32 mouse cellular contexts compared by ENCODE assay signal in the genomic region with DNA sequence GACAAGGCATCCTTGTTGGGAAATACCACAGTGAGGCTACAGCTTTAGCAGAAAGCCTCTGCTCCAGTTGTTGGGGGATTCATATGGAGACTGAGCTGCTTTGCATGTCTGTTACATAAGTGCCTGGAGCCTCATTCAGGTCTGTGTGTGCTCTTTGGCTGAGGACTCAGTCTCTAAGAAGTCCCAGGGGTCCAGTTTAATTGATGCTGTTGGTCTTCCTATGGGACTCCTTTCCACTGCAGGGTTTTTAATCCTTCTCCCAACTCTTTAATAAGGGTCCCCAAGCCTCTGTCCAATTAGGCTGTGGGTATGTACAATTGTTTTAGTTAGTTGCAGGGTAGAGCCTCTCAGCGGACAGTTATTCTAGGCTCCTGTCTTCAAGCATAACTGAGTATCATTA.
"Had no signal": no experiment of that assay in that cellular context is flagged by ENCODE, and none has a peak within 500 bp of the region (broad histone marks: within the 10 kb centered on the region; RNA-seq: fewer than 3 reads in every experiment).

No protein-coding gene starts in this region.

- H3K36me3 ChIP-seq: limb, embryonic 10.5 days; limb, embryonic 12.5 days; limb, embryonic 13.5 days; limb, embryonic 15.5 days; liver, embryonic 12.5 days; liver, embryonic 13.5 days; liver, embryonic 15.5 days; lung, embryonic 15.5 days; midbrain, embryonic 10.5 days; midbrain, embryonic 13.5 days; midbrain, embryonic 15.5 days; neural tube, embryonic 12.5 days; neural tube, embryonic 13.5 days had no signal

- DNase-seq: left cerebral cortex, postnatal 4 days; liver; liver, embryonic 13.5 days; liver, postnatal 0 days; lung, adult 18-20 months; lung, adult 2 months; lung, embryonic 14.5 days; lung, postnatal 10 days; lung, postnatal 14 days; lung, postnatal 36 days; lung, postnatal 4 days; midbrain, embryonic 14.5 days had no signal

- H3K4me2 ChIP-seq: limb, embryonic 12.5 days; limb, embryonic 13.5 days; limb, embryonic 15.5 days; liver, embryonic 11.5 days; liver, embryonic 12.5 days; liver, embryonic 13.5 days; liver, embryonic 15.5 days; lung, embryonic 14.5 days; lung, embryonic 15.5 days; midbrain, embryonic 11.5 days; midbrain, embryonic 13.5 days; midbrain, embryonic 15.5 days; neural tube, embryonic 12.5 days; neural tube, embryonic 13.5 days had no signal

- H3K9me3 ChIP-seq: limb, embryonic 10.5 days; limb, embryonic 12.5 days; limb, embryonic 13.5 days; limb, embryonic 15.5 days; liver, embryonic 12.5 days; liver, embryonic 15.5 days; lung, embryonic 15.5 days; midbrain, embryonic 10.5 days; midbrain, embryonic 13.5 days; midbrain, embryonic 15.5 days; neural tube, embryonic 12.5 days; neural tube, embryonic 13.5 days had no signal

- H3K4me1 ChIP-seq: limb, embryonic 13.5 days; limb, embryonic 15.5 days; liver, embryonic 12.5 days; liver, embryonic 13.5 days; liver, embryonic 15.5 days; lung, embryonic 15.5 days; megakaryocyte, embryonic 14.5 days; midbrain, embryonic 10.5 days; midbrain, embryonic 13.5 days; midbrain, embryonic 15.5 days; neural tube, embryonic 12.5 days; neural tube, embryonic 13.5 days had no signal

- H3K9ac ChIP-seq: limb, embryonic 12.5 days; limb, embryonic 13.5 days; limb, embryonic 15.5 days; liver, embryonic 12.5 days; liver, embryonic 13.5 days; liver, embryonic 14.5 days; liver, embryonic 15.5 days; liver, postnatal 0 days; lung, embryonic 14.5 days; lung, embryonic 15.5 days; midbrain, embryonic 13.5 days; midbrain, embryonic 15.5 days; neural tube, embryonic 12.5 days; neural tube, embryonic 13.5 days had no signal

- H3K27ac ChIP-seq: limb, embryonic 10.5 days; limb, embryonic 12.5 days; limb, embryonic 13.5 days; limb, embryonic 15.5 days; liver, embryonic 12.5 days; liver, embryonic 13.5 days; liver, embryonic 14.5 days; liver, embryonic 15.5 days; lung, embryonic 15.5 days; macrophage; midbrain, embryonic 10.5 days; midbrain, embryonic 13.5 days; midbrain, embryonic 15.5 days; neural tube, embryonic 12.5 days; neural tube, embryonic 13.5 days had no signal

- H3K27me3 ChIP-seq: limb, embryonic 12.5 days; limb, embryonic 13.5 days; limb, embryonic 15.5 days; liver, embryonic 12.5 days; liver, embryonic 13.5 days; liver, embryonic 15.5 days; lung, embryonic 15.5 days; megakaryocyte, embryonic 14.5 days; midbrain, embryonic 13.5 days; midbrain, embryonic 15.5 days; neural tube, embryonic 12.5 days; neural tube, embryonic 13.5 days had no signal

- ATAC-seq: liver, embryonic 12.5 days; liver, postnatal 0 days; lung, postnatal 0 days; midbrain, embryonic 13.5 days; midbrain, embryonic 15.5 days; midbrain, embryonic 16.5 days had no signal

- H3K4me3 ChIP-seq: limb, embryonic 10.5 days; limb, embryonic 12.5 days; limb, embryonic 13.5 days; limb, embryonic 15.5 days; liver, embryonic 12.5 days; liver, embryonic 13.5 days; liver, embryonic 15.5 days; lung, embryonic 15.5 days; megakaryocyte, embryonic 14.5 days; midbrain, embryonic 10.5 days; midbrain, embryonic 13.5 days; midbrain, embryonic 15.5 days; myocyte; neural tube, embryonic 12.5 days; neural tube, embryonic 13.5 days had no signal
